Mouse (Mus musculus) induced T-regulatory cell, adult 2 months (primary cell): ENCODE measurements around the gene Lrig2.

Source experiments
- DNase-seq: peaks from one replicate; pipeline ENCODE4 v3.0.0-alpha.2; 2012; ENCODE audit warnings: low read depth

Lrig2 gene

GRCm38 (mm10) chr3:104511538-104512423, at the start of gene Lrig2:
Lrig2 (minus strand) TSS chr3:104511918.
- peak; percentile 100 for DNase-seq

DNA sequence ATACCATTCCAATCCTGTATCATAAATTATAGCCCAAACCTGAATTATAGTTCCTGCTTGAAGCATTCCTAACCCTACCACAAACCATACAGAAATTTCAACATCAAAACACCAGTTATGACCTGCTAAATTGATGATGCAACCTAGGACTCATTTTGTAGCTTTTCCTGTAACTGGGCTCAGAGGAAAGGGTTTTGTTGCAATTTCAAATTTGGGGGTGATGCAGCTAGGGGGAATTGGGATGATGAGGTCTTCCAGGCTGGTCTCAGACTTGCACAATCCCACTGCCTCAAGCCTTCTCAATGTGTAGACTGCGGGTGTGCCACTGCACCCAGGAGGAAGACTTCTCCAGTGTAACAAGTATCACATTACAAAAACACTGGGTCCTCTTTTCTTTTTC, 44.9 kb upstream of the Lrig2 start:
- no peak for DNase-seq

GRCm38 (mm10) chr3:104550594-104550993, 38.9 kb upstream of the Lrig2 start:
- DNase-seq: no peak

DNA sequence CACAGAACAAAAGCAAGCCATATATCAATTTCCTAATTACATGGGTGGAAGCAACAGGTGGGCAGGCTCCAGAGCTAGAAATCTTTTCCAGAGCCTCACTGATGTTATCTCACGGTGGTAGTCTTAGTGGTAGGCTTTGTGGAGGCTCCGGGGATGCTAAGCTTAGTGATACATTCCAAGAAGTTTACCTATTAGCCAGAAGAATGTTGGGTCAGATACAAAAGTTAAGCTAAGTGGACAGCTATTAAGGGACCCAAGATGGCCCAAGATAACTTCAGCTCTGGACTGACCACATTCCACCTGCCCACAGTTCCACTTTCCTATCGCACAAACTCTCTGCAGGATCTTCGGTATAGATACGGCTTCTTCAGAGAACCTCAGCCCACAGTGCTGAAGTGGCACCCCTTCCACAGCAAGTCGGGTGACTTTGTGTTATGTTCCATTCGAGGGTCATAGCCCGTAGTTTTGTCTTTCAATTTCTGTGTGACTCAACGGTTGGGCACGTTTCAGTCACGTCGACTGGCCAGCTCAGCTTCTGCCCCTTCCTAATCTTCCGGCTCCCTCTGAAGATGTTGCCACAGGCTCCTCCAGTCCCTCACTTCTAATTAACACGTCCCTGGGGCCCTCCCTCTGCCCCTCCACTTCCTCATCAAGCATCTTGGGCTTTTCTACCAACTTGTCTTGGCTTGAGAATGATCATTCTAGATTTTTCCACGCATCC, 36.8 kb upstream of the Lrig2 start:
- DNase-seq: no peak

DNA sequence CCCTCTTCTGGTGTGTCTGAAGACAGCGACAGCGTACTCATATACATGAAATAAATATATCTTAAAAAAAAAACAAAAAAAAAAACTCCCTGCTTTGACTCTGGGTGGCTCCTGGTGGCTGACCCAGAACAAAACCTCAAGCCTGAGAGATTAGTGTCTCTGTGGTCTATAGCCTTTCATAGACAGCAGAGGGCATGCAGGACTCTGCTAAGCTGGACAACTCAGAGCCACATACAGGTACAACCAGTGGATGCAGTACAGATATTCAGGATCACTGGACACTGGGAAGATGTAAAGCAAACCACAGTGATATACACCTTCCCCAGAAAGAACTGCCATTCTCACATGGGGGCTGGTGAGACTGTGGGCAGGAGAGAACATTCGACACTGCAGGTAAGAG, 32.1 kb upstream of the Lrig2 start:
- DNase-seq: no peak

- DNase-seq: no peak
Measured at GRCm38 (mm10) chr3:104542065-104542429, 30.3 kb upstream of the Lrig2 start.

GRCm38 (mm10) chr3:104541139-104542064, 29.7 kb upstream of the Lrig2 start:
- DNase-seq: no peak

DNA sequence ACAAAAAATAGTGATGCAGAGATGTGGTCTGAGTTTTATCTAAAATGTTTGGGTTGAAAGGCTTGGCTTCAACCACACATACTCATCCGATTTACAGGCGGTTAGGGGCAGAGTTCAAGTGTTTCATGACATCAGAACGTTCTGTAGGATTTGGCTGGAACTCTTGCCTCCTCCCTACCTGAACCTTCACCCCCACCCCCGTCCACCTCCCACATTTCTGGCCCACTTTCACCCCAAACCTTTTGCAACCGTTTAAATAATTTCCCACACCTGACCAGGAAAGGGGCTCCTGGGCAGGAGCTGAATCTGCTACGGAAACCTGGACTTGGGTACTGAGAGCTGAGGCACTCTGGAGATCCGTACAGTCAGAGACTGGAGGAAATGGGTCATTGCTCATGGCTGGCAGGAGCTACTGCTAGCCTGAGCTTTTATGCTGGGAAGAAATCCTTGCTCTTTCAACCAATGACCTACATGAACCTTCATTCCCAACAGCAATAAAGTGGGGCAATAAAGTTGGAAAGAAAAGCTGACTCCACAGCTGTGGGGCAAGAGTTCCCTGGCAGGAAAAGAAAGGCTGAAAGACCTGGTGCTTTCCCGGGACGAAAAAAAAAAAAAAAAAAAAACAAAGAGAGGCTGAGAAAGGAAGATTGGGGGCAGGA, 28.9 kb upstream of the Lrig2 start:
- no peak for DNase-seq

GRCm38 (mm10) chr3:104533223-104533622, 21.5 kb upstream of the Lrig2 start:
- DNase-seq: no peak

DNA sequence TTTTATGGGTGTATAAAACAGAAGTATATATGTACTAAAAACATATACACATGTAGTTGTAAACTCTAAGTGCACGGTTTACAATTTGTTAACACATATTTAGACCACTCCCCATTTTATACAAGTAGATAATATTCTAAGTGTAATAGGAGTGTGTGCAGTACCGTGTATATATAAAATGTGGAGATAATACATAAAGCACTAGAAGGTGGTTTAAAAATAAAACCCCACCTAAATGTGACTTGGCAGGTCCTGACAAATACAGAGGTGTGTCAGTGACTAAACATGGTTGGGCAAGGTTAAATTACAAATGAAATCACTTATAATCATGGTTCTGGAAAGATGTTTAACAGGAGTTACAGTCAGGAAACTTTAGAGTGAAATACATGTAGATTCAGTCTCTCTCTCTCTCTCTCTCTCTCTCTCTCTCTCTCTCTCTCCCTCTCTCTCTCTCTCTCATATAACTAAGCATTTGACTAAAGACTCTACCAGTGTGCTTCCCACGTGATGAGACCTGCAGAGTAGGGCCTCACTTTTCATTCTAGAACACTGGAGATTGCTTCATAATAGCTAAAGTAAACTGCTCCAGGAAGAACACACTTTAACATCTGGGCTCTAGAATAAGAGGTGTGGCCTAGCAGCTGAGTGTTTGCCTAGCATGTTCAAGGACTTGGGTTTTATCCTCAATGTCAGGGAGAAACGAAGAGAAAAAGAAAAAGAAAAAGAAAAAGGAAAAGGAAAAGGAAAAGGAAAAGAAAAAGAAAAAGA, 14.6 kb upstream of the Lrig2 start:
- DNase-seq: no peak

GRCm38 (mm10) chr3:104525516-104525915, 13.8 kb upstream of the Lrig2 start:
- no peak for DNase-seq

DNA sequence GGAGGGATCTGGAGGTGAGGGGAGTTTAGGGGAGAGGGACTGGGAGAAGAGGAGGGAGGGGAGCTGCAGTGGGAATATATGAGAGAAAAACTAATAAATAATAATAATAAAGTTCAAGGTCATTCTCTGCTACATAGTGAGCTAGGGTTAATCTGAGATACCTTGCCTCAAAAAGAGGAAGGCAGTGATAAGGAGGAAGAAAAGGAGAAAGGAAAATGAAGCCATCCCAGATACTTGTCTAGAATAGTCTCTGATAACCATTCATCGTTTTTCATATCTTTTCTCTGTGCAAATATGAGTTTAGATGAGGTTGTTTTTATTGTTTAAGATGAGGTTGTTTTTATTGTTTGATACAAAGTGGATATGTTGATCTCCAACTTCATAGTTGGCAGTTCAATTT, 13.3 kb upstream of the Lrig2 start:
- no peak for DNase-seq

- no peak for DNase-seq
Measured at GRCm38 (mm10) chr3:104523333-104523871, 11.7 kb upstream of the Lrig2 start.

- no peak for DNase-seq
Measured at GRCm38 (mm10) chr3:104521341-104521924, 9.7 kb upstream of the Lrig2 start.

DNA sequence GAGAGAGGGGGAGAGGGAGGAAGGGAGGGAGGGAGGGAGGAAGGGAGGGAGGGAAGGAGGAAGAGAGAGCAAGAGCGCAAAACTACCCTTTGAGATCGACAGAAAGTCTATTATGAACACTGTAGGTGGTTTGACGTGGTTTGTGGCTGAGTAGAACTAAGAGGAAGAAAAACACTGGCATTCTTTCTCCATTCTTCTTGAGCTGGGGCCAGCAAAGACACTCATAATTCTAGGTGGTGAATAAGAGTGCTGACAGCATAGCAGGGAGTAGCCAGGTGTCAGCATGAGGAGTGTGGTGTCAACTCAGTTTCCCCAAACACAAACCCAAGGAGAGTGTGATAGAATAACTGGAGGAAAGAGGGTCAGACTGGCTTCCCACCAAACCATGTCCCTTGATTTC, 8.8 kb upstream of the Lrig2 start:
- DNase-seq: no peak

DNA sequence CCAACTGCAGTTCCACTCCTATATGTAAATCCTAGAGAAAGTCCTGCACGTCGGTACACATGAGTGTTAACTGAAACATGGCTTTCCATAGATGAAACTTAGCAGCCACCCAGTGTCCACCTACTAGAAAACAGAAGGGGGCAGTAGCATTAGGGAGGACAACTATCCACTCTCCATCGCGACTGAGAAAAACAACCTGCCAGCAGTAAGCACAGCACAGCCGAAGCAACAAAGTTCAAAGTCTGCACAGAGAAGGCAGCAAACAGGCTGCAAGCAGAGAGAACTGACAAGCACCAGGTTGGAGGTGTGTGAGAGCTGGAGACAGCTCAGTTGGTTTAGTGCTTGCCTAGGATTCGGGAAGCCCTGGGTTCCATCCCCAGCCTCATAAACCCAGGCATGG, 7.2 kb upstream of the Lrig2 start:
- no peak for DNase-seq

GRCm38 (mm10) chr3:104518411-104518810, 6.7 kb upstream of the Lrig2 start:
- no peak for DNase-seq

DNA sequence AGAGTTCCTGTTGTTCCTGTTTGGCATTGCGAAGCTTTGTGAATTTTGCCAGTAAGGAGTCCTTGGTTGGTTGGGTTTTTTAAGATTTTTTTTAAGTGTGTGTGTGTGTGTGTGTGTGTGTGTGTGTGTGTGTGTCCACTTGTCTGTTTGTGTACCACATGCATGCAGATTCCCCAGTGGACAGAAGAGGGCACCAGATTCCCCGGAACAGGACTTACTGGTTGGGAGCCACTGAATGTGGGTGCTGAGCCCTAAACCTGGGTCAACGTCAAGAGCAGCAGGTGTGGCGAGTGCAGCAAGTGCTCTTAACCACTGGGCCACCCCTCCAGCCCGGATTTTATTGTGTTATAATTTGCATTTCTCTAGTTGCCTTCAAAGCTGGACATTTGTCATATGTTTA, 5.4 kb upstream of the Lrig2 start:
- peak; percentile 34 for DNase-seq

- no peak for DNase-seq
Measured at GRCm38 (mm10) chr3:104514510-104514909, 2.8 kb upstream of the Lrig2 start.

DNA sequence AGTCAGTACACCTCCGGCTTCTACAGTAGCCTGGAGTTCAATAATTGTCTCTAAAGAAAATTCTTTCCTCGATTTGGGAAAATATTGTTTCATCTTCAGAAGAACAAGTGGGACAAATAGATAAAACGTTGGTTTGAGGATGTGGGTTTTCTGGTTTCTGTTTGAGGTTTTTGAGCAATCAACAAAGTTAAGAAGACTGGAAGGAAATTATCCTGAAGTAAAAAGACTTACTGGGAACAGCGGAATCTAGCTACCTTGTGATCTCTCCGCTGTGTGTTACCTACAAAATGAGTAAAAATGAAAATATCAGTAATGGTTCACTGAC, 668 bp upstream of the Lrig2 start:
- no peak for DNase-seq
